Mouse (Mus musculus): ENCODE data around the gene Tab1. TPM values are rescaled to one million over a fixed set of nuclear protein-coding genes. Genes with fewer than 3 reads are reported as not detected.
"Not testable (repeated sequence)": the region's sequence is repeated elsewhere in the genome, so short reads cannot be mapped to it uniquely, and the experiment has no call there.

The Tab1 gene
- polyA plus RNA-seq, 2 experiments from 2014 or later: 12.0 to 39.6 TPM

GRCm38 (mm10) chr15:80105490-80106410, 27.2 kb upstream of the Tab1 start:
- no peak for ATAC-seq

GRCm38 (mm10) chr15:80107143-80107542, 25.8 kb upstream of the Tab1 start:
- no peak for ATAC-seq

- no peak for ATAC-seq
Observed at GRCm38 (mm10) chr15:80107575-80107974, 25.4 kb upstream of the Tab1 start.

GRCm38 (mm10) chr15:80111436-80111835, 21.5 kb upstream of the Tab1 start:
- no peak for ATAC-seq

GRCm38 (mm10) chr15:80112499-80112898, 20.4 kb upstream of the Tab1 start:
- no peak for ATAC-seq

- no peak for ATAC-seq
Observed at GRCm38 (mm10) chr15:80114414-80114813, 18.5 kb upstream of the Tab1 start.

GRCm38 (mm10) chr15:80115256-80115655, 17.7 kb upstream of the Tab1 start:
- no peak for ATAC-seq

GRCm38 (mm10) chr15:80115866-80116794, 16.8 kb upstream of the Tab1 start:
- ATAC-seq: no peak

- no peak for ATAC-seq
Observed at GRCm38 (mm10) chr15:80117154-80117553, 15.8 kb upstream of the Tab1 start.

- ATAC-seq: no peak
Observed at GRCm38 (mm10) chr15:80119076-80119475, 13.9 kb upstream of the Tab1 start.

GRCm38 (mm10) chr15:80121721-80122325, 11.1 kb upstream of the Tab1 start:
- no peak for ATAC-seq

- not testable (repeated sequence) for ATAC-seq
Observed at GRCm38 (mm10) chr15:80122431-80122830, 10.5 kb upstream of the Tab1 start.

GRCm38 (mm10) chr15:80124651-80125050, 8.3 kb upstream of the Tab1 start:
- no peak for ATAC-seq

- ATAC-seq: no peak
Observed at GRCm38 (mm10) chr15:80127191-80127590, 5.7 kb upstream of the Tab1 start.

GRCm38 (mm10) chr15:80129982-80130381, 2.9 kb upstream of the Tab1 start:
- ATAC-seq: no peak

- ATAC-seq: no peak
Observed at GRCm38 (mm10) chr15:80130689-80131088, 2.2 kb upstream of the Tab1 start.

- ATAC-seq: no peak
Observed at GRCm38 (mm10) chr15:80131421-80131820, 1.5 kb upstream of the Tab1 start.

GRCm38 (mm10) chr15:80132452-80132851, 475 bp upstream of the Tab1 start:
- ATAC-seq: no peak

- ATAC-seq: peak; percentile 9
Observed at GRCm38 (mm10) chr15:80133682-80134449, 939 bp downstream of the Tab1 start.

GRCm38 (mm10) chr15:80134450-80134847, 1.5 kb downstream of the Tab1 start:
- no peak for ATAC-seq

GRCm38 (mm10) chr15:80135499-80135898, 2.6 kb downstream of the Tab1 start:
- no peak for ATAC-seq

GRCm38 (mm10) chr15:80136645-80137044, 3.7 kb downstream of the Tab1 start:
- no peak for ATAC-seq
